Mouse (Mus musculus): Measurements from ENCODE around the gene Wsb2. TPM values are rescaled to one million over a fixed set of nuclear protein-coding genes. Genes with fewer than 3 reads are reported as not detected.

Wsb2 gene
- polyA plus RNA-seq, 1 experiment: 131 TPM

GRCm38 (mm10) chr5:117360631-117361541 is 3.8 kb downstream of the Wsb2 start:
- Histone ChIP-seq H3K4me3 (ENCODE audit: insufficient read depth, poor library complexity, severe bottlenecking) (no peak overlapping the region), H3K79me3 (ENCODE audit: low read depth) (peaks cover 57% of the 10 kb centered on the region), H3ac (ENCODE audit: control insufficient read depth, insufficient read length, low read depth) (no peak overlapping the region), H3K27me3 (ENCODE audit: control insufficient read depth, insufficient read depth, insufficient read length) (no peaks in the 10 kb centered on the region), H3K79me2 (ENCODE audit: control insufficient read depth, insufficient read depth) (peaks cover 76% of the 10 kb centered on the region), H3K36me3 (ENCODE audit: control insufficient read depth, insufficient read depth) (peaks cover 21% of the 10 kb centered on the region)
- TF ChIP-seq MYOG (IDR thresholded peaks at IDR 0.05; ENCODE audit: control insufficient read depth, extremely low read depth, insufficient read length) (no peak), FOSL1 (IDR thresholded peaks at IDR 0.05; ENCODE audit: insufficient read depth, low read length, poor library complexity, severe bottlenecking) (no peak), MAX (IDR thresholded peaks at IDR 0.05) (peak; percentile 35)

GRCm38 (mm10) chr5:117361590-117361989 is 4.5 kb downstream of the Wsb2 start:
- no peak overlapping the region for H3K4me3 ChIP-seq (ENCODE audit: insufficient read depth, poor library complexity, severe bottlenecking)
- no peaks in the 10 kb centered on the region for H3K27me3 ChIP-seq (ENCODE audit: control insufficient read depth, insufficient read depth, insufficient read length)
- H3K79me3 ChIP-seq (ENCODE audit: low read depth): peaks cover 64% of the 10 kb centered on the region
- no peak overlapping the region for H3ac ChIP-seq (ENCODE audit: control insufficient read depth, insufficient read length, low read depth)
- H3K79me2 ChIP-seq (ENCODE audit: control insufficient read depth, insufficient read depth): peaks cover 83% of the 10 kb centered on the region
- TF ChIP-seq MYOD1 (IDR thresholded peaks at IDR 0.05; ENCODE audit: control insufficient read depth, insufficient read length, low read depth): no peak
- no peak for TF ChIP-seq FOSL1 (IDR thresholded peaks at IDR 0.05; ENCODE audit: insufficient read depth, low read length, poor library complexity, severe bottlenecking)
- TF ChIP-seq CTCF (IDR thresholded peaks at IDR 0.05; ENCODE audit: control insufficient read depth, insufficient read depth, insufficient read length): no peak
- TF ChIP-seq USF1 (IDR thresholded peaks at IDR 0.05; ENCODE audit: low read depth): no peak
- TF ChIP-seq MAX (IDR thresholded peaks at IDR 0.05): no peak
- TF ChIP-seq MYOG (IDR thresholded peaks at IDR 0.05; ENCODE audit: control insufficient read depth, extremely low read depth, insufficient read length): no peak
- no peak for TF ChIP-seq CEBPB (IDR thresholded peaks at IDR 0.05; ENCODE audit: low read depth)
- H3K36me3 ChIP-seq (ENCODE audit: control insufficient read depth, insufficient read depth): peaks cover 28% of the 10 kb centered on the region

GRCm38 (mm10) chr5:117363066-117363782 is 6.1 kb downstream of the Wsb2 start:
- Histone ChIP-seq H3K79me2 (ENCODE audit: control insufficient read depth, insufficient read depth) (peaks cover 89% of the 10 kb centered on the region), H3ac (ENCODE audit: control insufficient read depth, insufficient read length, low read depth) (no peak overlapping the region), H3K4me3 (ENCODE audit: insufficient read depth, poor library complexity, severe bottlenecking) (no peak overlapping the region), H3K79me3 (ENCODE audit: low read depth) (peaks cover 66% of the 10 kb centered on the region), H3K36me3 (ENCODE audit: control insufficient read depth, insufficient read depth) (peaks cover 39% of the 10 kb centered on the region), H3K27me3 (ENCODE audit: control insufficient read depth, insufficient read depth, insufficient read length) (no peaks in the 10 kb centered on the region)
- TF ChIP-seq FOSL1 (IDR thresholded peaks at IDR 0.05; ENCODE audit: insufficient read depth, low read length, poor library complexity, severe bottlenecking) (peak; percentile 94), MYOD1 (IDR thresholded peaks at IDR 0.05; ENCODE audit: control insufficient read depth, insufficient read length, low read depth) (peak; percentile 53), CEBPB (IDR thresholded peaks at IDR 0.05; ENCODE audit: low read depth) (no peak), MYOG (IDR thresholded peaks at IDR 0.05; ENCODE audit: control insufficient read depth, extremely low read depth, insufficient read length) (no peak), MAX (IDR thresholded peaks at IDR 0.05) (peak; percentile 12), USF1 (IDR thresholded peaks at IDR 0.05; ENCODE audit: low read depth) (no peak), CTCF (IDR thresholded peaks at IDR 0.05; ENCODE audit: control insufficient read depth, insufficient read depth, insufficient read length) (no peak)

- Histone ChIP-seq H3K4me3 (ENCODE audit: insufficient read depth, poor library complexity, severe bottlenecking) (no peak overlapping the region), H3K27me3 (ENCODE audit: control insufficient read depth, insufficient read depth, insufficient read length) (no peaks in the 10 kb centered on the region), H3K79me3 (ENCODE audit: low read depth) (peaks cover 62% of the 10 kb centered on the region), H3ac (ENCODE audit: control insufficient read depth, insufficient read length, low read depth) (no peak overlapping the region), H3K79me2 (ENCODE audit: control insufficient read depth, insufficient read depth) (peaks cover 94% of the 10 kb centered on the region), H3K36me3 (ENCODE audit: control insufficient read depth, insufficient read depth) (peaks cover 53% of the 10 kb centered on the region)
- TF ChIP-seq MYOG (IDR thresholded peaks at IDR 0.05; ENCODE audit: control insufficient read depth, extremely low read depth, insufficient read length): no peak
- TF ChIP-seq MYOD1 (IDR thresholded peaks at IDR 0.05; ENCODE audit: control insufficient read depth, insufficient read length, low read depth): no peak
Observed at GRCm38 (mm10) chr5:117364821-117365220, 7.7 kb downstream of the Wsb2 start.

- no peaks in the 10 kb centered on the region for H3K27me3 ChIP-seq (ENCODE audit: control insufficient read depth, insufficient read depth, insufficient read length)
- H3K79me3 ChIP-seq (ENCODE audit: low read depth): peaks cover 56% of the 10 kb centered on the region
- H3ac ChIP-seq (ENCODE audit: control insufficient read depth, insufficient read length, low read depth): no peak overlapping the region
- H3K4me3 ChIP-seq (ENCODE audit: insufficient read depth, poor library complexity, severe bottlenecking): no peak overlapping the region
- H3K36me3 ChIP-seq (ENCODE audit: control insufficient read depth, insufficient read depth): peaks cover 61% of the 10 kb centered on the region
- H3K79me2 ChIP-seq (ENCODE audit: control insufficient read depth, insufficient read depth): peaks cover 85% of the 10 kb centered on the region
- no peak for TF ChIP-seq MAX (IDR thresholded peaks at IDR 0.05)
- no peak for TF ChIP-seq FOSL1 (IDR thresholded peaks at IDR 0.05; ENCODE audit: insufficient read depth, low read length, poor library complexity, severe bottlenecking)
- no peak for TF ChIP-seq CEBPB (IDR thresholded peaks at IDR 0.05; ENCODE audit: low read depth)
- no peak for TF ChIP-seq MYOG (IDR thresholded peaks at IDR 0.05; ENCODE audit: control insufficient read depth, extremely low read depth, insufficient read length)
Observed at GRCm38 (mm10) chr5:117365904-117366561, 8.9 kb downstream of the Wsb2 start.
